Mouse (Mus musculus) common myeloid progenitor, adult 5-6 weeks (primary cell): Measurements from ENCODE around the gene Grk2. TPM values are rescaled to one million over a fixed set of nuclear protein-coding genes. Genes with fewer than 3 reads are reported as not detected.

Experiments
- ATAC-seq: replicated peaks from 2 replicates; pipeline ENCODE4 v1.8.0; 2016; ENCODE audit warnings: low read depth, mild to moderate bottlenecking, moderate TSS enrichment, inconsistent platforms; ENCODE audit not compliant: poor library complexity, severe bottlenecking
- total RNA-seq: library from RNA; stranded (forward); fragments of 200-1000, 187-1606 nt; gene quantifications from 2 replicates; pipeline ENCODE4 v1.2.3, GENCODE M21; 2017

The Grk2 gene
- total RNA-seq, result 186 and 204 TPM in 2 replicates

DNA sequence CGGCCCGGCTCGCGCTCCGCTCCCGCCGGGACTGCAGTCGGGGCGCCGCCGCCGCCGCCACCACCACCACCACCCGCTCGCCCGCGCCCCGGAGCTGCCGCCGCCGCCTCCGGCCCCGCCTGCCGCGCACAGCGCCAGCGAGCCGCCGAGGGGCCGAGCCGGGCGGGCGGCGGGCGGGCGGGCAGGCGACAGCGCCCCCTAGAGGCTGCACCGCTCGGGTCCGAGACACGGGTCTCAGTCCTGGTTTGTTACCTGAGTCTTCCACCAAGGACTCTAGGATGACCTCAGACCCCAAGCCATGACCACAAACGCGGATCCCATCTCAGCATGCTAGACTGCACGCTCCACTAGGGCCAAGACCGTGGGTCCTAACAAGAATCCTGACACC is at the start of gene Grk2:
Gene Grk2, minus strand, starts transcription at position 33 of the 388 bp plus-strand sequence.
- peak; percentile 10; the same call in 1 of the 2 replicates for ATAC-seq

DNA sequence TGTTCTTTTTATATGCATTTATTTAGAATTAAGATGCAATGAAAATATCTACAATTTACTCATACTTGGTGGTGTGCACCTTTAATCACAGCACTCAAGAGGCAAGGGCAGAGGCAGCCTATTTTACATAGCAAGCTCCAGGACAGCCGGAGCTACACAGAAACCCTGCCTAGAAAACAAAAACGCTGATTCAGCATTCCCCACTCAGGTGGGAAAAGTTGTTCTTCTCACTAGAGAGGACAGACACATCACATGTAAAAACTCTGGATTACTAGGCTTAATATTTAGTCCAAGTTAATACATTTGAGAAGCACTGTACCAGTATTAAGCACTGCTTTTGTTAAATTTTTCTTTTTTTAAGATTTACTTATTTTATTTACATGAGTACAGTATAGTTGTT is 43.4 kb upstream of the Grk2 start:
- no peak for ATAC-seq

DNA sequence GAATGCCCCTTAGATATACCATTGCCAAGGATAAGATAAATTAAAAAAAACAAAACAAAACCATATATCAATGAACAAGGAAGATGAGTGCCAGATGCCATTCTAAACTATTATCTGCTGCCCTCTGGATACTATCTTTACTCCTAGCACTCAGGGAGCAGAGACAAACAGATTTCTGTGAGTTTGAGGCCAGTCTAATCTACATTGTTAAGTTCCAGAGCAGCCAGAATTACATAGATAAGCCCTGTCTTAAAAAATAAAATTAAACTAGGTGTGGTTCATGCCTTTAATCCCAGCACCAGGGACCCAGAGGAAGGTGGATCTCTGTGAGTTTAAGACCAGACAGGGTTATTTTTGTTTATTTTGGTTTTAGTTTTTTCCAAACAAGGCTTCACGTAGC is 40.5 kb upstream of the Grk2 start:
- no peak for ATAC-seq

DNA sequence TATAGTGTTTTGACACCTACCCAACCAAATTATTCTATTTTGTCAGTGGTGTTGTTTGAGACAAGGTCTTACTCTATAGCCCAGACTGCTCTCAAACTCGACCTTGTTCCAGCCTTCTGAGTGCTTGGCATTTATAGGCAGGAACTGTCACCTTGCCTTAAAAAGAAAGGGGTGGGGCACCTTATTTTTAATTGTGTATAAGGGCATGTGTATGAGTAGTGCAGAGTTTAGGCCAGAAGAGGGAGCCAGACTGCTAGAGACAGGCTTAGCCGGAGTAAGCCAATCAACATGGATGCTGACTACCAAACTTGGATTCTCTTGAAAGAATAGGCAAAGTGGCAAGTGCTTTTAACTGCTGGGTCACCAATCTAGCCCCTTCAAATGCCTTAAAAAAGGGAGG is 32.1 kb upstream of the Grk2 start:
- peak; percentile 68 for ATAC-seq

DNA sequence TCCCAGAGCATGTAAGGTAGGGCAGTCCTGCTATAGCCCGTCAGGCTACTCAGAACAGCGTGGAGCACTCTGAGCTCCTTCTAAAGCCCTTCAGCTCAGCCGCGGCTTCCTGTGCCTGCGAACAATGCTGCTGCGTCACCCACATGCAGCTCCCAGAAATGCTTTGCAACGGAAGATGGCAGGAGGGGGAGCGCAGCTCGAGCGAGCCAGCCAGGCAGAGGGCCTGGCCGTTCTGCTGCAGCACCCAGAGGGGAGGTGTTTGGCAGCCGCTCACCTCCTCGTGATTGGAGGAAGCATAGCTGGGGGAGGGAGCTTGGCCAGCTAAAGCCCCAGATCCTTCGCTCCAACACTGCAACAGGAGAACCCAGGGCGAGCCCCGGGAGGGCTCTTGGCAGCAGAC is 27.8 kb upstream of the Grk2 start:
- ATAC-seq, result peak; percentile 94

DNA sequence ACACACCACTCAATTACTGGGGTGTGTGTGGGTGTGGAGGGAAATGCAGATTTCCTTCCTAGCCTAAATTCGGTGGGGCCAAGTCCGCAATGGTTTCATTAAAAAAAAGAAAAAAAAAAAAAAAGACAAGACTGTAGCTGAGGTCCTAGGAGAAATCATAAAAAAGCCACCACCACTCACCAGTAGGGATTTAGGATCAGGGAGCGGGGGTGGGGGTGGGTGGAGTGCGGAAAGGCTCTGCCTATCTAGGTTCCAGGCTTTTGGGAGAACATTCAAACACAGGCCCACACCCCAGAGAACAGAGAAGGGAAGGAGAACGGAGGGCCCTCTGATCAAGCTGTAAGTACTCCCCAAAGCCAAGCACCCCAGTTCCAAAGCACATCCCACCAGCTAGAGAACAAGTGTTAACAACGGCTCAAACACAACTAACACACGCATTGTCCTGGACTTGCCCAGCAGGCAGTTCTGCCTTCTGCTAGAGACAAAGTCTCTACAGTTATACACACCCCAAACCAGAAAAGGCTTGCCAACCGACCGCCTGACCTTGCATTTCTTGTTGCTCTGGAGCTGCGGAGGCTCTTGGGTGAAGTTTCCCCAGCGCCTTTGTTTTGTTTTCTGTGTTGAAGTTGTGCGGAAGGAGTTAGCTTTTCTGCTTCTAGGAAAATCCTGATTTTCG is 27.2 kb upstream of the Grk2 start:
- ATAC-seq, result no peak; the same call in 1 of the 2 replicates

DNA sequence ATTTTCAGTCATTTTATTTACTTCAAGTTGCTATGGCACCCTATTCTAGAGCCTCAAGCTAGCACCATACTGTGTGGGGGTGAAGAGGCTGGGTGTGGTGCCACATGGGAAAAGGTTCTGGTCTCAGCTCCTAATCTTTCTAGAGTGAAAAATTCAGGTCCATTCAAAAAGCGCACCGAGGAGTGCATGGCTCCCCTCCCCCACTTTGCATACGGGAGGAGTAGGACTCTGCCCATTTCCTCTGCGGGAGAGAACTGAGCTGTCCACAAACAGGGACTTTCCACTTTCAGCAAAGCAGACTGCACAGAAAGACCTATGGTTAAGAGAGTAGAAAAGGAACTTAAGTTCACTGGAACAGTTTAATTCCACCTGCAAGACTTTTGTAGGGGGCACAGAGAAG is 26.6 kb upstream of the Grk2 start:
- ATAC-seq, result peak; percentile 37; the same call in 1 of the 2 replicates

DNA sequence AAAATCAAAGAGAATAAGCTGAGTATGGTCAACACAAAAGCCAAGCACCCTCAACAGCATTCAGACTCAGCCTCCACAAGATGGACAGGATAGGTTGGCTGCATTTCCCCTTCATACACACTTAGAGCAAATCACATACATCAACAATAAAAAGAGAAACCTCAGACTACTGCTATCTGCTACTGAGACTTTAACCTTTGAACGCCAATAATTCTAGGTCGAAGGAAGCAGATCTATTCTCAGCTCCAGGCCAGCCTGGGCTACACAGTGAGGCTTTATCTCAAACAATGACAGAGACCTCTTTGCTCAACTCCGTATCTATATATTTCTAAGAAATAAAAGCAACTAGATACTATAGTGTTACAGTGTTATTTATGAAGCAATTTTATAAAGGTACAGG is 25.3 kb upstream of the Grk2 start:
- no peak for ATAC-seq

DNA sequence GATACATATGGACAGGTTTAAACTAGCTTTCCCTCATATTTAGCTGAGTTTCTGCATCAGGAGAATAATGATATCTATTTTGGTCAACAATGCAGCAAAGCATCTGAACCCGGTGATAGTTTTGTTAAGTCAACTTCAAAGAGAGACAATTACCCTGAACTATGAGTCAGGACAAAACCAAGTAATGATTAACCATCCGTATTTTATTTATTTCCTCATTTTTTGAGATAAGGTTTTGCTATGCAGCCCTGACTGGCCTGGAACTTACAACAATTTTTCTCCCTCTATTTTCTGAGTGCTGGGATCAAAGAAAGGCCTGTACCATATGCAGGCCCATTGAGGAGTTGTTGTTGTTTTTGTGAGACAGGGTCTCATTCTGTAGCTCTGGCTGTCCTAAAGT is 24.6 kb upstream of the Grk2 start:
- ATAC-seq, result no peak

DNA sequence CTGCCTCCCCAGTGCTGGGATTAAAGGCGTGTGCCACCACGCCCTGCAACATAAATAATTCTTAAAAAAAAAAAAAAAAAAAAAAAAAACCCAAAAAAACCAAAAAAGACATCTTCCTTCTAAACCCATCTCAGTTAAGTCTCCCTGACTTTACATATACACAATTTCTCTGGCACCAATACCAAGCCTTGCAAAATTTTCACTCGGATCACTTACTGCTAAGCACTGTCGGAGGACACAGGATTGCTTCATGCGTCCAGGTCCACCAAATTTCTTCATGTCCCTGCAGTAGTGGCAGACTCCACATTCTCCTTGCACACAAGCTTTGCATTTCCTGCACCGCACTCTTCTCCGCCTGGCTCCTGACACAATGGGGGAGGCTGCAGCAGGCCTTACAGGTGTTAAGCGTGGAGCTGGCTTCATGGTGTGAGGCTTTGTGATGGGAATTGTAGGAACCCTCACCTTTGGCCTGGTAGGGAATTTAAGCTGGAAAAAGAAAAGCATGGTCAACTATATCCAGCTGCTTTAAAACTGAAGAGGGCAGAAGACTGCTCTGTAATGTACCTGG is 22.8 kb upstream of the Grk2 start:
- ATAC-seq, result no peak

DNA sequence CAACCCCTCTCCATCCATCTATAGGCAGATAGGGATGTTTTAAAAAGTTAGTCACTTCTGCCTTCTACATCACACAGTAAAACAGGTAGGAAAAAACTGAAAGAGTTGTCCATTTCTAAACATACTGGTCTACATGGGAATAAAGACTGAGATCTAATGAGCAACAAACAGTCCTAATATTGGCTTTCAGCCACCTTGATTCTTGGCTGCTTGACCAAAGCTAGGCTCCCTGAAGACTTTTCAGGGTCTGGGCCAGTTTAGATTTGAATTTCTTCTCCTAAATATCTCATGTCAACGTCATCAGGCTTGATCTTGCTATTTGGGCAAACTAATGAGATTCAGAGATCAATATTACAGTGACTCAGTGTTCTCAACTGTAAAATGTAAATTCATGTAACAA is 20.9 kb upstream of the Grk2 start:
- no peak for ATAC-seq

DNA sequence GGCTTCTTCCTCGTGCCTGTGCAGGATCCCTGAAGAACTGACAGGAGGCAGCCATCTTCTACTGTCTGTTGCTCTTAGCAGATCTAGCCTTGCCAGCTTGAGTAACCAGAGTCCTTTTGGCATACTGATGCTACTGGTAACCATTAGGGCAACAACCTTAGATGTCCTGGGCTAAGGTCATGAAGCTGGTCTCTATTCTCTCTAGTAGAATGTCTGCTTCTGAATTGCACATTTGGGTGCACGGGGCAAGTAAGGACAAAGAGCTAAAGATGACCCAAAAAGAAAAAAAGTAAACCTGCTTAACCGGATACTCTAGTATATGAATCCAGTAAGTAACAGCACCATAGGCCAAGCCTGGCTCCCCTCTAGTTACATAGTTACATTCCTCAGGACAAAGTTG is 20.1 kb upstream of the Grk2 start:
- ATAC-seq, result no peak

DNA sequence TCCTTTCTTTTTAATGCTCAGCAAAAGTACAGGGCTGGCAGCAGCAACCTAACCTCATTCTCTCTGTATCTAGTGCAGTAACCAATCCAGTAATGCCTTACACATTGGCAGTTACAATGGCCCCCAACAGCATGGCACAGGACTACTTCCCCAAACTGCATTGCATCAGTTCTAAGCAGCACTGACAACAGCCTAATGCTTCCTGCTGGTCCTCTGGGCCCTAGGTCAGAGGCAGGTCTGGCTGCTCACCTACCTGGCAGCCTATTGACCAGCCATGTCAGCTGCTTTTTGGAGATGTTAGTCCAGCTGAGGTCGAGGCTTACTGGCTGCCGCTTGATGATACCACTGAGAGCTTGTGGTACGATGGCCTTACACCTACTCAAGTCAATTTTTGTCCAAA is 16.1 kb upstream of the Grk2 start:
- ATAC-seq, result 0 out of 2 replicates have a peak, but pooled peaks have one; percentile 36

DNA sequence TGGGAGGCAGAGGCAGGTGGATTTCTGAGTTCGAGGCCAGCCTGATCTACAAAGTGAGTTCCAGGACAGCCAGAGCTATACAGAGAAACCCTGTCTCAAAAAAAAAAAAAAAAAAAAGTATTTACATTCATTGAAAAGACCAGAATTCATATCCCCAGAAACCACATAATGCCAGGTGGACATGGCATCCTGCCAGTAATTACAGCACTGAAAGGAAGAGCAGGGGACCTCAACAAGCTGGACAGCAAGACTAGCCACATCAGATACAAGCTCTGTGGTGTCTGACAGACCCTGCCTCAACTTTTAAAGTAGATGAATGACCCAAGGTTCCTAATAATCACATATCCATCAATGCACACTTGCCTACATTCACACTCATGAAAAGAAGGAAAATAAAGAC is 15.6 kb upstream of the Grk2 start:
- no peak for ATAC-seq

DNA sequence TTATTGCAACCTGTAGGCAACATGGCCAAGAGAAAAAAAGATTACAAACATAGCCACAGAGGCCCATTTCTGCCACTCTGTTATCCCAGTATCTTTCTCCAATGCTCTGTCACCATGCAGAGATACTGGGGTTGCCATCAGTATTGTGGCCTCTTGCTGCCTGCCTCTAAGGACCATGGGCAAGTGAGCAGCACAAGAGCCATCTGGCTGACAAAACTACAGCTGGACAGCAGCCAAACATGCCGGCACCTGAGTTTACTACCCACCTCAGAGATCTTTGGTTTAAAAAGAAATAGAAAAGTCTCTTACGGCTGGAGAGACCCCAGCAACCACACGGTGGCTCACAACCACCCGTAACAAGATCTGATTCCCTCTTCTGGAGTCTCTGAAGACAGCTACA is 13.2 kb upstream of the Grk2 start:
- no peak for ATAC-seq

DNA sequence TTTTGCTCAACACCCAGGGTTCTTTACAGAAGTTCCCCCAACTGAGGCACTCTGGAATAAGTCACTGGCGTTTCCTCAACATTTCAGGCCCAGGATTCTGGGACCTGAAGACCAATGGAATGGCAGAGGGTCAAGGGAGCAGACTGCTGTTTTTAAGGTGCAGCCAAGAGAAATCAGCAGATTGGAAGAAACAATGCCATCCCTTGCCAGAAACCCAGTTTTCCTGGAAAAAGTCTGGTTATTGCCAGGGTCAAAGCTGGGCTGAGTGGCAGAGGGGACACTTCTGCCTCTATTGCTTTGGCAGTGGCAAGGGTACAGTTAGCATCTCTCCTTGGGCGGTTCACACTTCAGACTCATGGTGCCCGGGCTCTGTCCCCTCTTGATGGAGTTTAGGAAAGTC is 11.2 kb upstream of the Grk2 start:
- ATAC-seq, result no peak

DNA sequence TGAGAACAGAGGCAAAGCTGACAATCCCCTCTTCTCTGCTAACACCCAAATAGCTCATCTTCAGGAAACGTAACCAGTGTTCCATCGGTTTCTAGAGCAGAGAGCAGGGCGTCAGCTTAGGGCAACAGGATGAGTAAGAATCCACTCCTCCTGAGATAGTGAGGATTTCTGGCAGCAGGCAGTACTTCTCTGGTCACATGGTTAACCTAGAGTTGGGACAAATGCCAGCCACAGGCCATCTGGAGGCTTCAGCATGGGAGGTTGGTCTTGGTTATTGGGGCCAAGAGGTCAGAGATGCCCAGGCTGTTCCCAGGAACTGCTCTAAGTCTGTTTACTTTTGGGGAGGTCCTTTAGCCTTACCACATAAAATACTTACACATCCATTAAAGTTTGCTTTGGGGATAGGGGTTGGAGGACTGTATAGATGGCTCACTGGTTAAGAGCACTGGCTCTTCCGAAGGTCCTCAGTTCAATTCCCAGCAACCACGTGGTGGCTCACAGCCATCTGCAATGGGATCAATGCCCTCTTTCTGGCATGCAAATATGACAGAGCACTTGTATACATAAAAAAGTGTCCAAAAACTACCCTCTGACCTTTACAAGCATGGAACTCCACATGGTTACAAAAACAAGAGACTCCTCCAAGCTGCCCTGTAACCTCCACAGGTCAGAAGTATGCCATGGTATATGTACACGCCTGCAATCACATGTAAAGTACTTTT is 9.4 kb upstream of the Grk2 start:
- ATAC-seq, result no peak

DNA sequence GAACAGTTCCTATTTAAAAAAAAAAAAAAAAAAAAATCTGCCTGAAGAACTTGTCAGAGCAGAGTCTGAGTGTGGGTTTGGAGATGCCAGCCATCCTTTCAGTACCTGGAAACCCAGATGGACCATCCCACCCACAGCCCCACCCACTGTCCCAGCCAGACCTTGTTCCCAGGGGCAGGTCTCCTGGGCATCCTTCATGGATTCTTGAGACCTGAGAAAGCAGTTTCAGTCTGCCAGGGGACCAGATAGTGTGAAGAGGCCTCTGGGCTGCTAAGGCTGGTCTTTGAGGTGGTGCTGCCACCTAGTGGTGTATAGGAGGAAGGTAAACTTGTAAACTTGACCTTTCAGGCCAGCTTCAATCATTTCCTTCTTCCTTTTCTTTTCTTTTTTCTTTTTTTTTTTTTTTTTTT is 3.8 kb upstream of the Grk2 start:
- ATAC-seq, result peak; percentile 75

DNA sequence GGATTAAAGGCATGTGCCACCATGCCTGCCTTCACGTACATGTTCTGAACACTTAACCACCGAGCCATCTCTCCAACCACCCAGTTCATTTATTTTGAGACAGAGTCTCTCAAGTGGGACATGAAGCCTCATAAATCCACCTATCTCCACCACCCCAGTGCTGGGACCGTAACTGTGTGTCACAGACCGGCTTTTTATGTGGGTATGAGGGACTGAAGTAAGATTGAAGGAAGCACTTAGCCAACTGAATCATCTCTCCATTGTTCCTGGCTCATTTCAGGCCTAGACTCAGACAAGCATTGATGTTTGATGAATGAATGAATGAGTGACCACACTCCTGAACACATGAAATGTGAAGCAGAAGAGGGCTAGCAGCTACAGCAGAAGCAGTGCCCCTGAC is 3.3 kb upstream of the Grk2 start:
- no peak for ATAC-seq

DNA sequence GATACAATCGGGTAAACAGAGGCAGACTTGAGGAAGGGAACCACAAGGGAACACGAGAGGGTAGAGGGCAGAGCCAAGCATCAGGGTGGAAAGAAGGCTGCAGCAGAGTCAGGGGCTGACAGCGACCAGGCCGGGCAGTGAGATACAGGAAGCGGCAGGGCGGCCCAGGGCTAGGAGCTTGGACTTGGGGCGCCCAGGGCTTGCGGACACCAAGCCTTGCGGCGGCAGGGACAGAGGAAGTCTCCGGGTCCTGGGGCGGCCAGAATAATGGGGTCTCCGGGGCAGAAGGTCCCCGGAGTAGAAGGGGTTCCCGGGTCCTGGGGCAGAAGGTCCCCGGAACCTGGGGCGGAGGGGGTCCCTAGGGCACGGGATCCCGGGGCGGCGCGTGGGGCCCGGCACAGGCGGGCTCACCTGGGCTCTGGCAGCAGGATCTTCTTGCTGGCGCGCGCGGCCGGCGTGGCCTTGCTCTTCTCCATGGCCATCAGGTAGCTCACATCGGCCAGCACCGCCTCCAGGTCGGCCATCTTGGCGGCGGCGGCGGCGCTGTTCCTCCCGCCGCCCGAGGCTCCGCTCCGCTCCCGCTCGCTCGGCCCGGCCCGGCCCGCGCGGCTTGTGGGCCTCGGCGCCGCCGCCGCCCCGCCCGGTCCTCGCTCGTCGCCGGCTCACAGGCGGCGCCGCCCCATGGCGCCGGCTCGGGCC is 382 bp downstream of the Grk2 start:
- ATAC-seq, result no peak

DNA sequence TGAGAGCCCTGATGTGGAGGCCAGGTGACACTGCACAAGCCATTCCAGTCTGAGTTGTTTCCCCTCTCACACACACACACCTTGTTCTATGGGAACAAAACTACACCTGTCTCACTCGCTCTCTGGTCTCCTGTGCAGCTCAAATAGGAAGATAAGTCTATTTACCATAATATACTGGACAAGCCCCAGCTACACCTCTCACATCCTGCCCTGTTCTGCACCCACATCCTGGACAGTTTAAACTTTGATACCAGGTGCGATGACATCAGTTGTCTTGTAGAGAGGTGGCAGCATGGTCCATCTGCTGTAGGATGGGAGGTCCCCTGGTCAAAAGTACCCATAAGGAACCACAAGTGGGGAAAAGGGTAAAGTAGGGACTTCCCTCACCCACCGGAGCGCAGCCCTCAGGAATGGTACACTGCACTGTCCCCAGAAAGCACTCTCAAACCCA is 1.1 kb downstream of the Grk2 start:
- ATAC-seq, result no peak
